Mouse (Mus musculus) liver, postnatal 0 days (tissue): ENCODE data around the gene Serpina3m.

ENCODE experiments used
- CTCF ChIP-seq: sonication (generic); IDR thresholded peaks from 2 replicates; pipeline ENCODE4 v1.5.1; 2016; ENCODE audit warnings: antibody characterized with exemption, low read depth
- EP300 ChIP-seq: IDR thresholded peaks from 2 replicates; pipeline ENCODE4 v1.6.1; 2016; ENCODE audit warnings: antibody characterized with exemption, low read depth, mild to moderate bottlenecking

DNA sequence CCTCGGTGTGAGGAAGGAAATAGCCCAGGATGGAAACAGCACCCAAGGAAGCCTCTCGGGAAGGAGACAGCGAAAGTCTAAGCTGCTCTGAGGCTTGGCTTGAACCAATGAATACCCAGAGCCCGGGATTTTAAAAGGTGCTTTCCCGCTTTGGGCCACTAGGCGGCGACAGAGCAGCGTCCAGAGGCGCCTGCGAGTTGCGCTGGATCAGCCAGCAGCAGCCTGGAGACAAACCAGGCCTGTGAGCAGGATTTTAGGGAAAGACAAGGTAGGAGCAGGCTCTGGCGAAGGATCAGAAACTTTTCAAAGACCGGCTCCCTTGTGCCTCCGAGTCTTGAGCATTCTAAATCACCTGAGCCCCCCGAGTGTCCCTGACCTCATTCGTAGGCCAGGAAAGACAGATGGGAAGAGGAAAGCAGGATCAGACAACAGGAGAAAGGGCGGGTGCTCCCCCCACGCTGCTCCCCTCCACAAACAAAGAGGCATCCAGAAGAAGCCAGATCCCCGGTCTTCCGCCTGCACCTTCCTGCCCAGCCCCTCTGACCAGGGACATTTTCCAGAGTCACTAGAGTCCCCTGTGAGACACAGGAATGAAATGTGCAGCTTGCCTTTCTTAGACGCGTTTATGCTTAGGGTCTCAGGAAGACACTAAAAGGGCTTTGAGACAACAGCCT is 101.9 kb downstream of the Serpina3m start:
- TF ChIP-seq CTCF (peak; percentile 92), EP300 (no peak)
